Mouse (Mus musculus) hindbrain, postnatal 0 days (tissue): Measurements from ENCODE around the gene Chic1. TPM values are rescaled to one million over a fixed set of nuclear protein-coding genes. Genes with fewer than 3 reads are reported as not detected.

Source experiments
- ATAC-seq: fragments of 200-750 bp; cut with Nextera tagmentation; 2 replicates; pipeline ENCODE4 v1.8.0; 2017; ENCODE audit warnings: mild to moderate bottlenecking, moderate TSS enrichment, moderate library complexity
- DNase-seq: peaks from one replicate; pipeline ENCODE4 v3.0.0-alpha.2; 2015; ENCODE audit warnings: low spot score
- H3K27ac ChIP-seq: fragments of 300-500 bp; sonication (generic); 2 replicates; pipeline ENCODE4 v1.5.1; 2014; ENCODE audit warnings: mild to moderate bottlenecking
- H3K27me3 ChIP-seq: fragments of 300-500 bp; sonication (generic); 2 replicates; pipeline ENCODE4 v1.6.1; 2014; ENCODE audit warnings: low read length, mixed read lengths; ENCODE audit not compliant: insufficient read depth
- H3K36me3 ChIP-seq: fragments of 300-500 bp; sonication (generic); 2 replicates; pipeline ENCODE4 v1.6.1; 2014; ENCODE audit warnings: low read length, mixed read lengths; ENCODE audit not compliant: insufficient read depth
- H3K4me1 ChIP-seq: fragments of 300-500 bp; sonication (generic); 2 replicates; pipeline ENCODE4 v1.6.1; 2014; ENCODE audit warnings: antibody characterized with exemption, low read length, mixed read lengths; ENCODE audit not compliant: insufficient read depth
- H3K4me2 ChIP-seq: fragments of 300-500 bp; sonication (generic); 2 replicates; pipeline ENCODE4 v1.6.1; 2014; ENCODE audit warnings: low read depth, mild to moderate bottlenecking, low read length, moderate library complexity, mixed read lengths
- H3K4me3 ChIP-seq: fragments of 300-500 bp; sonication (generic); 2 replicates; pipeline ENCODE4 v1.5.1; 2014; ENCODE audit warnings: low read length
- H3K9ac ChIP-seq: fragments of 300-500 bp; sonication (generic); replicated peaks from 2 replicates; pipeline ENCODE4 v1.6.1; 2014; ENCODE audit warnings: mild to moderate bottlenecking, low read length, moderate library complexity, mixed read lengths
- H3K9me3 ChIP-seq: fragments of 300-500 bp; sonication (generic); 2 replicates; pipeline ENCODE4 v1.6.1; 2016; ENCODE audit warnings: low read length, mixed read lengths
- CTCF ChIP-seq: IDR thresholded peaks from 2 replicates; pipeline ENCODE4 v1.5.1; 2016; ENCODE audit warnings: antibody characterized with exemption, control low read depth, low read depth
- WGBS: fragments of 180-500 bp; shearing (Covaris S2); extraction: QIAGEN DNeasy Blood & Tissue Kit; methylation state at CpG from one replicate; pipeline ENCODE4 v1.1.7; 2014; 5-methylcytosine and 5-hydroxymethylcytosine counted together
- polyA plus RNA-seq: library from polyadenylated mRNA; unstranded; fragments of >200 nt; fragmentation: Nextera tagmentation; extraction: Ambion mirVana; gene quantifications from 2 replicates; pipeline ENCODE4 v1.2.1, GENCODE M21; 2015
- total RNA-seq: library from RNA; depleted of rRNA; stranded (reverse); fragments of >200 nt; gene quantifications from 2 replicates; pipeline ENCODE4 v1.2.3, GENCODE M21; 2014; rRNA removed

Gene Chic1
- 8.1 and 8.7 TPM in 2 replicates for total RNA-seq
- 4.5 and 4.9 TPM in 2 replicates for polyA plus RNA-seq

GRCm38 (mm10) chrX:103356287-103356686 lies at the start of gene Chic1:
TSS of gene Chic1 (plus strand) at chrX:103356476.
- Histone ChIP-seq H3K36me3 (no peaks in the 10 kb centered on the region), H3K27ac (peak within 1 kb of the TSS; percentile 65), H3K4me1 (no peaks in the 10 kb centered on the region), H3K4me2 (peak within 1 kb of the TSS; percentile 56), H3K27me3 (peaks cover 4% of the 10 kb centered on the region; the same call in 1 of the 2 replicates), H3K4me3 (peak within 1 kb of the TSS; percentile 59), H3K9ac (peak within 1 kb of the TSS; percentile 66), H3K9me3 (no peaks in the 10 kb centered on the region)
- 14% methylated on average over 33 of the region's 34 CpGs for WGBS
- ATAC-seq: peak; percentile 98
- peak; percentile 92 for DNase-seq
- TF ChIP-seq CTCF: no peak

GRCm38 (mm10) chrX:103308262-103308661 lies 48.0 kb upstream of the Chic1 start:
- Histone ChIP-seq H3K27me3 (no peaks in the 10 kb centered on the region), H3K27ac (no peak overlapping the region), H3K36me3 (no peaks in the 10 kb centered on the region), H3K4me1 (no peaks in the 10 kb centered on the region), H3K9me3 (no peaks in the 10 kb centered on the region), H3K4me3 (no peak overlapping the region), H3K4me2 (no peak overlapping the region), H3K9ac (no peak overlapping the region)
- ATAC-seq: no peak
- no peak for DNase-seq
- TF ChIP-seq CTCF: no peak
- WGBS: 73% methylated on average over 1 of the region's 1 CpGs

DNA sequence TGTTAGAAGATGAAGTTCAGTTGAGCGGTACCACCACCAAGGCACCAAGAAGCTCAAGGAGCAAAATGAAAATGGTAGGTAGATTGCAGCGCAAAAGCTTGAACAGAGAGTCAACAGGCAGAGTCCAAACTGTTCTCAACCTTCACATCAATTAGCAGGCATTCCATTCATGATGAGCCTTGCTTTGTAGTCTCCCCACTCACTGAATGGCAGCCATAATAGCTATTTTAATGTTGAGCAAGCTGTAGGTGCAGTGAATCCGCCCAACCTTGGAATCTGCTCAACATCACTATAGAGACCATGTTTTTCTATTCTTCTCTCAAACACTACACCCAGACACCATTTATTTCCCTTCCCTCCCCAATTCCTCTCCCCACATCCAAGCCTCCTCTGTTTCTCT lies 44.6 kb upstream of the Chic1 start:
- no peak for TF ChIP-seq CTCF
- 76% methylated on average over 3 of the region's 3 CpGs for WGBS
- DNase-seq (no peak), ATAC-seq (no peak)
- no peak overlapping the region for H3K4me3 ChIP-seq
- H3K4me2 ChIP-seq: no peak overlapping the region
- no peaks in the 10 kb centered on the region for H3K4me1 ChIP-seq
- H3K9ac ChIP-seq: no peak overlapping the region
- no peaks in the 10 kb centered on the region for H3K9me3 ChIP-seq
- no peak overlapping the region for H3K27ac ChIP-seq
- no peaks in the 10 kb centered on the region for H3K36me3 ChIP-seq
- H3K27me3 ChIP-seq: no peaks in the 10 kb centered on the region

DNA sequence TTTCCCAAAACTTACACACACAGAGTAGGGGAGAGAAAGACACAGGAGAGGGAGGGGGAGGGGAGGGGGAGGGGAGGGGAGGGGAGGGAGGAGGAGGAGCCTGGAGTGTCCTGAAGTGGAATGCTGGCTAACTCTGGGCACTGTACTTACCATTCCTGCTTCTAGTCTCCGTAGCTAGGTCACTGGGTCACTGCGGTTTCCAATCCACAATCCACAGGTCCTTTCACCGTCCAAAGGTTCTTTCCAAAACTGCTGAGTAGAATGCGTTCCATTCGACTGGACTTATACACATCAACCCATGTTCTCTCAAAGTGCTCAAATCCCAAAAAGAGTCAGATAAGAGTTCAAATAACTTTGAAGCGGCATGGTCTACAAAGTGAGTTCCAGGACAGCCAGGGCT lies 42.1 kb upstream of the Chic1 start:
- no peaks in the 10 kb centered on the region for H3K4me1 ChIP-seq
- 80% methylated on average over 6 of the region's 6 CpGs for WGBS
- H3K4me2 ChIP-seq: no peak overlapping the region
- no peaks in the 10 kb centered on the region for H3K9me3 ChIP-seq
- ATAC-seq: no peak
- TF ChIP-seq CTCF: no peak
- H3K9ac ChIP-seq: no peak overlapping the region
- no peak for DNase-seq
- H3K27ac ChIP-seq: no peak overlapping the region
- no peak overlapping the region for H3K4me3 ChIP-seq
- H3K27me3 ChIP-seq: no peaks in the 10 kb centered on the region; the same call in 1 of the 2 replicates
- no peaks in the 10 kb centered on the region for H3K36me3 ChIP-seq

GRCm38 (mm10) chrX:103321146-103321545 lies 35.1 kb upstream of the Chic1 start, which contains the start of gene Cdx4:
TSS of gene Cdx4 (plus strand) at chrX:103321398.
- TF ChIP-seq CTCF: no peak
- ATAC-seq: no peak
- Histone ChIP-seq H3K4me3 (peak within 1 kb of the TSS; percentile 22), H3K4me2 (peak within 1 kb of the TSS; percentile 47), H3K27ac (no peak within 1 kb of the TSS), H3K36me3 (no peaks in the 10 kb centered on the region), H3K9ac (no peak within 1 kb of the TSS), H3K9me3 (no peaks in the 10 kb centered on the region), H3K27me3 (peaks cover 23% of the 10 kb centered on the region), H3K4me1 (no peaks in the 10 kb centered on the region)
- 33% methylated on average over 13 of the region's 13 CpGs for WGBS
- no peak for DNase-seq

GRCm38 (mm10) chrX:103325900-103326299 lies 30.4 kb upstream of the Chic1 start:
- Histone ChIP-seq H3K4me1 (no peaks in the 10 kb centered on the region), H3K4me2 (no peak overlapping the region), H3K36me3 (no peaks in the 10 kb centered on the region), H3K27me3 (peaks cover 20% of the 10 kb centered on the region), H3K9ac (no peak overlapping the region), H3K9me3 (no peaks in the 10 kb centered on the region), H3K27ac (no peak overlapping the region), H3K4me3 (no peak overlapping the region)
- WGBS: 77% methylated on average over 3 of the region's 3 CpGs
- no peak for TF ChIP-seq CTCF
- ATAC-seq (no peak), DNase-seq (no peak)

DNA sequence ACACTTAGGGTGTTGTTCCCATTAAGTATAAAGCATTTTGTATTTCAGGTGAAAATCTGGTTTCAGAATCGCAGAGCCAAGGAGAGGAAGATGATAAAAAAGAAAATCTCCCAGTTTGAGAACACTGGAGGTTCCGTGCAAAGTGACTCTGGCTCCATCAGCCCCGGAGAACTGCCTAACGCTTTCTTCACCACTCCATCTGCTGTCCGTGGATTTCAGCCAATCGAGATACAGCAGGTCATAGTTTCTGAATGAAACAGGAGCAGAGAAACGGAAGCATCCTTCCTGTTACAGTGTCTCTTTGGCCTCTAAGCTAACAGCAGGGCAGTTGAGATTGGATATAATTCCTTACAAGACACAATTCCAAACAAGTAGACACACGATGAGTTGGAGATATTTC lies 26.9 kb upstream of the Chic1 start:
- Histone ChIP-seq H3K36me3 (no peaks in the 10 kb centered on the region), H3K9ac (no peak overlapping the region), H3K4me3 (no peak overlapping the region), H3K4me2 (no peak overlapping the region), H3K27me3 (no peaks in the 10 kb centered on the region; the same call in 1 of the 2 replicates), H3K9me3 (no peaks in the 10 kb centered on the region), H3K27ac (no peak overlapping the region), H3K4me1 (no peaks in the 10 kb centered on the region)
- WGBS: 58% methylated on average over 8 of the region's 8 CpGs
- TF ChIP-seq CTCF: no peak
- no peak for DNase-seq
- ATAC-seq: no peak
